Mouse (Mus musculus) stomach, embryonic 16.5 days (tissue): Measurements from ENCODE around the gene Pomt1. TPM values are rescaled to one million over a fixed set of nuclear protein-coding genes. Genes with fewer than 3 reads are reported as not detected.

Experiments
- ATAC-seq: fragments of 200-750 bp; cut with Nextera tagmentation; 2 replicates; pipeline ENCODE4 v1.8.0; 2017; ENCODE audit warnings: moderate number of reproducible peaks, moderate TSS enrichment; ENCODE audit not compliant: insufficient read depth, low FRiP score
- H3K27ac ChIP-seq: fragments of 300-500 bp; sonication (generic); 2 replicates; pipeline ENCODE4 v1.5.1; 2014; ENCODE audit warnings: low read length
- H3K27me3 ChIP-seq: fragments of 300-500 bp; sonication (generic); 2 replicates; pipeline ENCODE4 v1.6.1; 2014; ENCODE audit warnings: low read length, control low read depth, mixed read lengths; ENCODE audit not compliant: control insufficient read depth, insufficient read depth
- H3K36me3 ChIP-seq: fragments of 300-500 bp; sonication (generic); 2 replicates; pipeline ENCODE4 v1.6.1; 2014; ENCODE audit warnings: low read length; ENCODE audit not compliant: control insufficient read depth, insufficient read depth
- H3K4me1 ChIP-seq: fragments of 300-500 bp; sonication (generic); 2 replicates; pipeline ENCODE4 v1.6.1; 2014; ENCODE audit warnings: low read length, control low read depth, mixed read lengths; ENCODE audit not compliant: control insufficient read depth, insufficient read depth
- H3K4me2 ChIP-seq: fragments of 300-500 bp; sonication (generic); 2 replicates; pipeline ENCODE4 v1.6.1; 2014; ENCODE audit warnings: low read depth, low read length, mixed read lengths
- H3K4me3 ChIP-seq: fragments of 300-500 bp; sonication (generic); replicated peaks from 2 replicates; pipeline ENCODE4 v1.5.1; 2014; ENCODE audit warnings: mild to moderate bottlenecking, low read length
- H3K9ac ChIP-seq: fragments of 300-500 bp; sonication (generic); 2 replicates; pipeline ENCODE4 v1.6.1; 2014; ENCODE audit warnings: low read length
- H3K9me3 ChIP-seq: fragments of 300-500 bp; sonication (generic); replicated peaks from 2 replicates; pipeline ENCODE4 v1.6.1; 2016; ENCODE audit warnings: low read length, control low read depth; ENCODE audit not compliant: control insufficient read depth
- WGBS: fragments of 180-500 bp; shearing (Covaris S2); extraction: QIAGEN DNeasy Blood & Tissue Kit; methylation state at CpG from one replicate; pipeline ENCODE4 v1.1.7; 2014; 5-methylcytosine and 5-hydroxymethylcytosine counted together
- polyA plus RNA-seq: library from polyadenylated mRNA; unstranded; fragments of >200 nt; fragmentation: Nextera tagmentation; extraction: Ambion mirVana; gene quantifications from 2 replicates; pipeline ENCODE4 v1.2.1, GENCODE M21; 2015

Pomt1 gene
- polyA plus RNA-seq, 1 experiment from 2014 or later: 24.0 TPM

DNA sequence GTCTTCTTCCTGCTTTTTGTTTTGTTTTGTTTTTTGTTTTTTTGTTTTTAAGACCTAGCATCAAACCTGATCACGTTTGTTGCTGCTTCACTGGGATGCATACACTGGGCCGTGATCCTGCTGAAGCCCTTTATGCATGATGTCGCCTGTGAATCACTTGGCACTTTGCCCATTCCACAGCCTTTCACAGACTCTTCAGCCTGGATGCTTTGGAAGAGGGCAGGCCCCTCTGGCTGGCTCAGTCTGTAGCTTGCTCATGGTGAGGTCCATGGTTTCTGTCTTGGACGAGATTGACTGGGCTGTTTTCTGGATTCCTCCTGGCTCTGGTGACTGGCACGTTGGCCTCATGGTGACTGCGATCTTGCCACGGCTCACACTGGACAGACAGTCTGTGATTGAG lies 34.9 kb upstream of the Pomt1 start:
- Histone ChIP-seq H3K9me3 (no peaks in the 10 kb centered on the region), H3K36me3 (peaks cover 44% of the 10 kb centered on the region), H3K27ac (no peak overlapping the region), H3K9ac (no peak overlapping the region), H3K4me3 (no peak overlapping the region), H3K4me1 (no peaks in the 10 kb centered on the region), H3K4me2 (no peak overlapping the region), H3K27me3 (no peaks in the 10 kb centered on the region)
- ATAC-seq: no peak; the same call in 1 of the 2 replicates
- WGBS: 67% methylated on average over 7 of the region's 7 CpGs

DNA sequence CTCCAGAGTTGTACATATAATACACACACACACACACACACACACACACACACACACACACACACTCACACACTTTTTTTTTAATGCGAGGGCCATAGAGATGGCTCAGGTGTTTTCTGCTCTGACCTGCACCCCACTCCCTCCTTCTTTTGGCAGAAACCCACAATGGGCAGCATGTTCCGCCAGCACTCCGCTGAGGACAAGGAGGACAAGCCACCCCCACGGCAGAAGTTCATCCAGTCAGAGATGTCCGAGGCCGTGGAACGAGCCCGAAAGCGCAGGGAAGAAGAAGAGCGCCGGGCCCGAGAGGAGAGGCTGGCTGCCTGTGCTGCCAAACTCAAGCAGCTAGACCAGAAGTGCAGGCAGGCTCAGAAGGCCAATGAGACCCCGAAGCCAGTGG lies 32.5 kb upstream of the Pomt1 start:
- Histone ChIP-seq H3K9me3 (no peaks in the 10 kb centered on the region), H3K36me3 (peaks cover 41% of the 10 kb centered on the region), H3K27me3 (no peaks in the 10 kb centered on the region), H3K27ac (no peak overlapping the region), H3K4me2 (no peak overlapping the region), H3K4me3 (no peak overlapping the region), H3K9ac (no peak overlapping the region), H3K4me1 (no peaks in the 10 kb centered on the region)
- no peak for ATAC-seq
- 90% methylated on average over 13 of the region's 13 CpGs for WGBS

DNA sequence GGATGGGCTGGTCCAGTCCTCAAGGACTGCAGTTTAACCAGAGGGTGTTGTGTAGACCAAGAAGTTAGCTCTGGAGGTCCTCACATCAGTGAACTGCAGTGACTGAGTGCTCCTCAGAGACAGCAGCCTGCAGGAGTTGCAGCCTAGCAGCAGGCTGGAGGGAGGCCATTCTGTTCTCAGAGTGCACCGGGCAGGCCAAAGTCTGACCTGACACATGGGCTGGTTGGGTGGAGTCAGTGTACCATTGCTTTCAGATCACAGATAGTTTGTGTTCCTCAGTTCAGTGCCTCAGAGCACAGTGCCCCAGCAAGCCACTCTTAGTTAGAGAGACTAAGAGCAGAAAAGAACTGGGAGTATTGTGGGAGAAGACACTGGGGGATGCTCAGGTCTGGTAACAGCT lies 28.7 kb upstream of the Pomt1 start:
- no peak overlapping the region for H3K4me2 ChIP-seq
- H3K36me3 ChIP-seq: peaks cover 60% of the 10 kb centered on the region
- H3K4me3 ChIP-seq: no peak overlapping the region
- no peak overlapping the region for H3K27ac ChIP-seq
- WGBS: 85% methylated on average over 1 of the region's 1 CpGs
- no peak for ATAC-seq
- no peak overlapping the region for H3K9ac ChIP-seq
- no peaks in the 10 kb centered on the region for H3K27me3 ChIP-seq
- no peaks in the 10 kb centered on the region for H3K9me3 ChIP-seq
- H3K4me1 ChIP-seq: no peaks in the 10 kb centered on the region

DNA sequence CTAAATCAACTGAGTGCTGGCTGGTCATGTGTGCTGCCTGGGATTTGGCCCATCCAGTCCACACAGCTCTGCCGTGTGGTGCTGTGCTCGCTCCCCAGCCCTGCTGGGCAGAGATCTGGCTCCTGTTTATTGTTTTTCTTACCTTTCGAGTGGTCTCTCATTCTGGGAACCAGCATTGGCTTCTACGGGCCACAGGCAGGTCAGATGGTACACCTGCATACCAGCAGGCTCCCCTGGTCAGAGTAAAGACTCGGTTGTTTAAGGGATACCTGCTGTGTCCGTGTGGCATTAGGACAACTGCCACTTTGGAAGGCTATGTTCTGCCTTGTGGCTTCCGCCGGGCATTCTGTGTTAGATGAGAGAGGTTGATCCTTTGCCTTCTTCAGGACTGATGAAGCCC lies 24.7 kb upstream of the Pomt1 start:
- no peak overlapping the region for H3K4me2 ChIP-seq
- H3K4me1 ChIP-seq: no peaks in the 10 kb centered on the region
- ATAC-seq: no peak
- H3K36me3 ChIP-seq: peaks cover 43% of the 10 kb centered on the region
- no peaks in the 10 kb centered on the region for H3K9me3 ChIP-seq
- no peak overlapping the region for H3K9ac ChIP-seq
- no peaks in the 10 kb centered on the region for H3K27me3 ChIP-seq
- 95% methylated on average over 8 of the region's 8 CpGs for WGBS
- H3K27ac ChIP-seq: no peak overlapping the region
- no peak overlapping the region for H3K4me3 ChIP-seq

DNA sequence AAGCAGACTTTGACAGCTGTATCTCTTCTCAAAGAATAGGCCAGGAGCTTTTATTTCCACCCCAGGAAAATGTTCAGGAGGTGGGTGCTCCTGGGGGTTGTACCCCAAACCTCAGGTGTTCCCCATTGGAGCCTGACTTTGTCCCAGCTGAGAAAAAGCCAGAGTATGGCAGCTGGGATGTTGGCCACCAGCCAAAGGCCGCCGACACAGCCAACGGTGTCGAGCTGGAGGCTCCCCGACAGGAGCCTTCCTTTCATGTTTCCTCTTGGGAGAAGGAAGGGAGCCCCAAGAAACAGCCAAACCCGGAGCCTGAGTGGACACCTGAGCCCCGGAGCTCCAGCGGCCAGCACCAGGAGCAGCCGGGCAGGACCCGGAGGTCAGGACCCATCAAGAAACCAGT lies 23.4 kb upstream of the Pomt1 start:
- 71% methylated on average over 10 of the region's 10 CpGs for WGBS
- H3K36me3 ChIP-seq: peaks cover 42% of the 10 kb centered on the region
- H3K9me3 ChIP-seq: no peaks in the 10 kb centered on the region
- no peaks in the 10 kb centered on the region for H3K4me1 ChIP-seq
- peak; percentile 20; the same call in 1 of the 2 replicates for ATAC-seq
- no peaks in the 10 kb centered on the region for H3K27me3 ChIP-seq
- H3K4me2 ChIP-seq: no peak overlapping the region
- no peak overlapping the region for H3K4me3 ChIP-seq
- H3K9ac ChIP-seq: no peak overlapping the region
- H3K27ac ChIP-seq: no peak overlapping the region

DNA sequence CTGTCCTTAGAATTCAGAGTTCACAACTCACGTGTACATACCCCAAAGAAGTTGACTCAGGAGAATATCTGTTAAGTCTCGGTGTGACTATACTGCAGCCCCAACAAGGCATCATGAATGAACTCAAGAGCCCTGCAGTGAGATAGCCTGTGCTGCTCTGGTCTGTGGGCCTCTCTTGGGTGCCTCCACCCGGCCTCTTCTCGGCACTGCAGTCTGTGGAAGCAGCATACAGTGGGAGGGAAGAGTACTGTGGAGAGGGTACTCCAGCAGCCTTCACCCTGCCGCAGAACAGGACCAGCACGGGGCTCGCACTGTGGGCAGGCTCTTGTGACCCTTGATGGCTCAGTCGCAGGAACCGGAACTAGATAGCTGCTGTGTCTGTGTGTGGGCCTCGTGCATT lies 20.8 kb upstream of the Pomt1 start:
- no peak for ATAC-seq

DNA sequence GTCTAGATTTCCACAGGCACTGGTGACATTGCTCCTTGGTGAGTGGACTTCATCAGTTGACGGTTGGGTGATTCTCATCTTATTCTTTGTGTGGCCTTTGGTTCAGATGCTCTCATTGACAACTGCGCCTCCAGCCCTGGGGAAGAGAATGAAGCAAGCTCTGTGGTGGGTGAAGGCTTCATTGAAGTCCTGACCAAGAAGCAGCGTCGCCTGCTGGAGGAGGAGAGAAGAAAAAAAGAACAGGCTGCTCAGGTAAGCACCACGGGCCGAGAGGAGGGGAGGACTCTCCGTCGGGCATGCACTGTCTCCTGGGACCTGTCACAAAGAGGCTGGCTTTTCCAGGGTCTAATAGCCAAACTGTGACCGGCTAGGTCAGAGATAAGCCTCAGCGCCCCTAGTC lies 19.9 kb upstream of the Pomt1 start:
- Histone ChIP-seq H3K9ac (no peak overlapping the region), H3K4me3 (no peak overlapping the region), H3K4me2 (no peak overlapping the region), H3K9me3 (no peaks in the 10 kb centered on the region), H3K4me1 (no peaks in the 10 kb centered on the region), H3K27ac (no peak overlapping the region), H3K36me3 (peaks cover 39% of the 10 kb centered on the region), H3K27me3 (no peaks in the 10 kb centered on the region)
- WGBS: 87% methylated on average over 10 of the region's 10 CpGs
- ATAC-seq: no peak

More for the DNA sequence above, 20.8 kb upstream of the Pomt1 start:
- Histone ChIP-seq H3K4me1 (no peaks in the 10 kb centered on the region), H3K4me2 (no peak overlapping the region), H3K9me3 (no peaks in the 10 kb centered on the region), H3K4me3 (no peak overlapping the region), H3K9ac (no peak overlapping the region), H3K36me3 (peaks cover 43% of the 10 kb centered on the region), H3K27ac (no peak overlapping the region), H3K27me3 (no peaks in the 10 kb centered on the region)
- WGBS: 93% methylated on average over 10 of the region's 10 CpGs

DNA sequence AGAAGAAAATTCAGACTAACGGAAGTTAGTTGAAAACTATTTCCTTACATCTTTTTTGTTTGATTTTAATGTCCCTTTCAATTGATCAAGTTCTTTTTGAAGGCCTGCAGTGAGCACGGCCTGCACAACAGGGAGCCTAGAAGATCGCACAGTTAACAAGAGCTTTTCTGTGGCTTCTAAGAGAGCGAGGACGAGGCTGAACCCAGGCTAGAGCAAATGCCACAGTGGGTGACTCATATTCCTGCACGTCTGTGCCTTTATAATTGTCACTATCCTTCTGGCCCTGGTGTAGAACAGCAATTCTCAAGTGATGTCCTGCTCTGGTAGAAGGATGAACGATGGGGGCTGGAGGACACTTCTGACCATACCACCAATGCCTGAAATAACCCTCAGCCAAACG lies 18.7 kb upstream of the Pomt1 start:
- Histone ChIP-seq H3K36me3 (peaks cover 41% of the 10 kb centered on the region), H3K9ac (no peak overlapping the region), H3K4me2 (no peak overlapping the region), H3K27me3 (no peaks in the 10 kb centered on the region), H3K4me3 (no peak overlapping the region), H3K27ac (no peak overlapping the region), H3K9me3 (no peaks in the 10 kb centered on the region), H3K4me1 (no peaks in the 10 kb centered on the region)
- no peak for ATAC-seq
- 91% methylated on average over 8 of the region's 8 CpGs for WGBS

DNA sequence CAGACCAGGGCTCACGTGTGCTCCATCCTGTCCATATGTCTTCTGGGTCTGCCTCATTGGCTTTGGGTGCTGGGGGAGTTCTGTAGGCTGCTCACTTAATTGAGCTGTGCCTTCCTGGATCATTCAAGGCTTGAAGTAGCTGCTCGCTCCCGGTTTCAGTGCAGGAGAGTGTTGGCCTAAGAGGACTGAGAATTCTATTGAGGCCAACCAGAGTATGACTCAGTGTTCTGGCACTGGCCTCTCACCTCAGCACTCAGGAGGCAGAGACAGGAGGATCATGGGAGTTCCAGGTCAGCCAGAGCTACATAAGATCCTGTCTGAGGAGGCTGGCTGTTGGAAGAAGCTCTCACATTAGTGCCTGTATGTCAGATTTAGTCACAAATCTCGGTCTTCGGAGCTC lies 18.3 kb upstream of the Pomt1 start:
- H3K27ac ChIP-seq: no peak overlapping the region
- no peaks in the 10 kb centered on the region for H3K27me3 ChIP-seq
- 87% methylated on average over 5 of the region's 5 CpGs for WGBS
- H3K4me2 ChIP-seq: no peak overlapping the region
- ATAC-seq: no peak
- H3K9me3 ChIP-seq: no peaks in the 10 kb centered on the region
- H3K4me1 ChIP-seq: no peaks in the 10 kb centered on the region
- no peak overlapping the region for H3K4me3 ChIP-seq
- peaks cover 41% of the 10 kb centered on the region for H3K36me3 ChIP-seq
- H3K9ac ChIP-seq: no peak overlapping the region
